Mouse (Mus musculus) MEL (cell line): Measurements from ENCODE around the gene Ap1m1.

Experiments
- EP300 ChIP-seq, 2 experiments: IDR thresholded peaks; 2 replicates each; pipeline ENCODE4 v1.6.1; 2011; ENCODE audit warnings: improper control_type of control experiment in 2 of 2, low read length in 2 of 2, low read depth in 1 of 2, mild to moderate bottlenecking in 1 of 2
- HCFC1 ChIP-seq: IDR thresholded peaks from 2 replicates; pipeline ENCODE4 v1.6.1; 2012; ENCODE audit warnings: low read depth, mild to moderate bottlenecking, inconsistent platforms, low read length, improper control_type of control experiment, moderate library complexity
- POLR2AphosphoS5 ChIP-seq: IDR thresholded peaks from 2 replicates; pipeline ENCODE4 v1.6.1; 2012; ENCODE audit warnings: low read depth, borderline replicate concordance, mild to moderate bottlenecking, inconsistent platforms, low read length, moderate library complexity, mixed read lengths

GRCm38 (mm10) chr8:72277244-72277643 is 37.4 kb downstream of the Ap1m1 start:
- TF ChIP-seq EP300 (IDR thresholded peaks at IDR 0.05; ENCODE audit: low read depth in 1 of 2, low read length in 2 of 2): peak; percentile 72 to 80
- no peak for TF ChIP-seq POLR2AphosphoS5
- TF ChIP-seq HCFC1: no peak
